Mouse (Mus musculus) cortical plate, adult 2 months (tissue): Measurements from ENCODE around the gene Sash3.

Experiments
- CTCF ChIP-seq: fragments of 200-500 bp; IDR thresholded peaks from 2 replicates; pipeline ENCODE4 v1.5.1; 2011; ENCODE audit warnings: mild to moderate bottlenecking, control low read depth, low read length; ENCODE audit not compliant: insufficient read depth; ENCODE audit errors: extremely low read depth
- POLR2A ChIP-seq: fragments of 200-500 bp; IDR thresholded peaks from 2 replicates; pipeline ENCODE4 v1.6.1; 2011; ENCODE audit warnings: mild to moderate bottlenecking, low read length, control low read depth; ENCODE audit not compliant: insufficient read depth; ENCODE audit errors: extremely low read depth

DNA sequence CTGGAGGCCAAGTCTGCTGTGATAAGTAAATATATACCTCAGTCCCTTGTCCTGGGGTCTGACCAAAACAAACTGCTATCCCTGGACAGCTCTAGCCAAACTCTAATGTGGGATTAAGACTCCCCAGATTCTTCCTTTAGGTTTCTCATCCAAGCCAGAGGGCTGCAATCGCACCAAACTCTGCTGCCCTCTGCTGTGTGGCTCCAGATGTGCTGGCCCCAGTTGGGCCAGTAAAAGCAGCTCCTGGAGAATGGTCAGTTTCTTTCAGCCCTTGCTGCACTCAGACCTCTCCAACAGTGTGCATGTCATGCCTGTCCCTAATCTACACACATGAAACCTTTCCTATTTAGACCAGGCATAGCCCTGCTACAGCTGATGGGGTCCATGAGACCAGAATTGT, 46.4 kb upstream of the Sash3 start:
- TF ChIP-seq CTCF (peak; percentile 33; the same call in 1 of the 2 replicates), POLR2A (no peak)
